Mouse (Mus musculus): ENCODE results near the gene Mtm1. TPM values are rescaled to one million over a fixed set of nuclear protein-coding genes. Genes with fewer than 3 reads are reported as not detected.

Mtm1 gene
- total RNA-seq (2015) (27.0 and 31.6 TPM in 2 replicates), total RNA-seq (2017) (32.1 and 38.2 TPM in 2 replicates)

DNA sequence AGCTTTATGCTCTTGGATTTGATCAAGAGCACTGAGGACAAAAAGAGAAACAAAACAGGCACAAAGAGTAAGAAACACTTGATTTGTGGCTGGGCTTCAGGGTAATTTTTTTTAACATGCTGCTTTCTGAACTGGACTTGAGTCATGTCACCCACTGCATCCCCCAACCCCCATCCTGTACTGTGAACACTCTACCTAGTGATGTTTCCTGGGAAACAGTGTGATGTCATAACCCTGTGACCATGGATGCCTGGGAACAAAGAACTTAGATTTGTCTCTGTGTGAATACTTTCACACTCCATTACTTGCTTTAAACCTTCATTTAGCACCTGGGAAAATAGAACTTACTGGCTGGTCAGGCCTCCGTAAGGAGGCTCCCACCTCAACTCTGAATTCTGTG is at the start of gene Mtm1:
Gene Mtm1 (plus strand): TSS at position 301 of the 400 bp plus-strand sequence.
- no peak for ATAC-seq (replicated peaks; ENCODE audit: poor library complexity)

DNA sequence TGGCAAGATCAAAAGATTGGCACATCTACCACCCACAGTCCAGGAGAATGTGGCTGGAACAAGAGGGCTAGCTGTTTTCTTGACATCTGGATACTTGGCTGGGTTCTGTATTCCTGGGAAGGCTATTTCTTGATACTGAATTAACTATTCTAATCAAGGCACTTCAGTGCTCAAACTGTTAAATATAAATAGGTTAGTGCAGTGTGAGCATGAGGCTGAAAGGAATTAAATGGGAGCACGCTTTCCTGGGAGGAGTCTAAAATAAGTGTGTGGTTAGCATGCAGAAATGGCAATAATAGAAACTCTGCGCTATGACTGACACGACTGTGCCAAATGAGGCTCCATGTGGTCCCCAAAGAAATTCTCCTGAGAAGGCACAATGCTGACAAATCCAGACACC is 29.0 kb upstream of the Mtm1 start:
- ATAC-seq (replicated peaks; ENCODE audit: poor library complexity) = no peak

DNA sequence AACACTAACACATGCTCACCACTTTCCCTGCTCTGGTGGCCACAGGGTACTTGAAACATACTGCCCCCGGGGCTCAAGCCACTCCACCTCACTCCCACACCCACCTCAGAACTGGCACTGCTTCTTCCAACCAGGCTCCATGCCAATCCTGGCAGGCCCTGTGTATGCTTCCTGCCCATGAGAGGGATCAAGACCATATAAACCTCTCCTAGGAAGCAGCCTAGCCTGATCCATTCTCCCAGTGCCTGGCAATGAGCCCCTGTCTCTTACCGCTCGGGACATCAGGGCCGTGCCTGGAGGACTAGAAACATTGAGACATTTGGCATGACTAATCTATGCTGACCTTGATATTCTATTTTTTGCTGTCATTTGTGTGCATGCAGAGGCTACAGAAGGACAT is 26.9 kb upstream of the Mtm1 start:
- ATAC-seq (replicated peaks; ENCODE audit: poor library complexity) = no peak

DNA sequence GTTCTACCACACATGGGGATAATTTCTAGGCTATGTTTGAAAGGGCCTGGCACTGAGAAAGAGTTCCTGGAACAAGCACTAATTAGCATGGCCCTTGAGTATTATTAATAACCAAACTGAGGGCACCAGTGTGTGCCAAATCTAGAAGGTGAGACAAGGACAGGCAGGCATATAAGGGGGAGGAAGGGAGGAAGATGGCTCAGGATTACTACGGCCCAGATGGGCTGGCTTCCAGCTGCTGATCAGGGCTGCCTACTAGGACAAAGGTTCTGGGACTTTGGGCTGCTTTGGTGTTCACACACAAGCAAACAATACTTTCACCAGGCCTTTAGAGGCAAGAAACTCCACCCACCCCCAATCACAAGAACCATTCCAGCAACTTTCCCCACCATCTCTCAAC is 24.2 kb upstream of the Mtm1 start:
- ATAC-seq (replicated peaks; ENCODE audit: poor library complexity) = no peak

DNA sequence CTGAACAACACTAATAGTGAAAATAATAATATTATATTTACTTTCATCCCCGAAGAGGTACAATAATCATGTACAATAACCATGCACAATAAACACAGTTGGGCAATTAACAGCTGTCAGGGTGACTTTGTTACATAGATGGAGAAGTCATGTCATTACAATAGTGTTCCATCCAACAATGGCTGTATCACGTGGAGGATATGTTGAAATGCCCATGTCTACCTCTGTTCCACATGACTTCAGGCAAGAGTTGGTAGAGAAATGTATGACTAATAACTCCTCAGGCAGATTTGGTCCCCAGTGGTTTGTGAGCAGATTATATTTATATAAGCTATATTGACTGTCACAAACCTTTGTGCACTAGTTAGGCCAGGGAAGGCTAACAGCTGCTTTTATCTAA is 5.8 kb upstream of the Mtm1 start:
- ATAC-seq (replicated peaks; ENCODE audit: poor library complexity) = peak; percentile 53

DNA sequence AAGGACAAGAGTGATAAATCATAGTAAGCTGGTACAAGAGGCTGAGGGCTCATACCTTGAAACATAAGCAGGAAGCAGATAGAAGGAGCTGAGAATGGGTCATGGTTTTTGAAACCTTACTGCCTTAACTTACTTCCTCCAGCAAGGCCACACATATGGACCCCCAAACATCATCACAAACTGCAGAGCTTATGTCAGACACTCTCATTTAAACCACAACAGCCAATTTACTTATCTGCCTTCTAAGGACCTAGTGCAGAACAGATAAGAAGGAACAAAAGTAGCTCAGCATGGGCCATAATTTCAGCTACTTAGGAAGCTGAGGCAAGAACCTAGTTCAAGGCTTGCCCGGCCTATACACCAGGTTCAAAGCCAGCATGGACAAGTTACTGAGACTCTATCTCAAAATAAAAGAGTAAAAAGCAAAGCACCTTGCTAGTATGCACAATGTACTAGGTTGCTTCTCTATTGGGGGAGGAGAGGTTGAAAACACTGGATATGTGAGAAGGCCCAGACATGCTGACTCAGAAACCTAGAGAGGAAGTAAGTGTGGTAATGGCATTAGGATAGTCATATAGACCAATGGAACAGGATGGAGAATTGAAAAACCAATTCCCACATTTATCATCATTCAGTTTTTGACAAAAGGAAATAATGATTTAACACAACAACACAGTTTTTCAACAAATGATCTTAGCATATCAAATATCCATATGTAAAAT is 4.6 kb upstream of the Mtm1 start:
- ATAC-seq (replicated peaks; ENCODE audit: poor library complexity) = peak; percentile 89

DNA sequence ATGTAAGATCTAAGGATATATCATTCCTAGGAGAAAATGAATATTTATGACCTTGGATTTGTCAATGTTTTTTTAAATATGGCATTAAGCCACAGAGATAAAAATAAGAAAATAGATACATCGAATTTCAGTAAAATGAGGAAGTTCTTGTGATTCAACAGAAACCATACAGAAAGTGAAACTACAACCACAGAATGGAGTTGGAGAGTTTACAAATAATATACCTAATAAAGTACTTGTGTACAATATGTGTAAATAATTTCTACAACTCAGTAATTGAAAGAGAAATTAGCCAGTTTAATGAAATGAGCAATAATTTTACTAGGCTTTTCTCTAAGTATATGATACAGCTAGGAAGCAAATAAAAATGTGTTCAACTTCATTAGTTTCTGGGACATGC is 4.0 kb upstream of the Mtm1 start:
- peak; percentile 43; the same call in 1 of the 2 replicates for ATAC-seq (replicated peaks; ENCODE audit: poor library complexity)

DNA sequence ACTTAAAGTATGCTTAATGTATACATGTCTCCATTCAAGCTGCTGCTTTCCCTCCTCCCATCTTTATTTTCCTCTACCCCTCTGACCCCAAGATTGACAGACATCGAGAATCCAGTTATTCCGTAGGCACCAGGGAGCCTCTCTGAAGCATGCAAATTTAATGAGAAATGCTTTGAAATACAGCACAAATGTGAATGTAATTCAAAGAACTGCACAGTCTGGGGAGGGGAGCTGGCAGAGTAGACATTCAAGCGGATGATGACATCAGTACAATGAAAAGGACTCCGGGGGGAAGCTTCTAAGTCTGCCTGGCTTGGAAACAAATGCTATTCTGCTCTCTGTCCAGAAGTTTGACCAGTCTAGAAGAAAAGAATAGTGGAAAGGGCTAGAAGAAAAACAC is 2.3 kb downstream of the Mtm1 start:
- ATAC-seq (replicated peaks; ENCODE audit: poor library complexity) = no peak

DNA sequence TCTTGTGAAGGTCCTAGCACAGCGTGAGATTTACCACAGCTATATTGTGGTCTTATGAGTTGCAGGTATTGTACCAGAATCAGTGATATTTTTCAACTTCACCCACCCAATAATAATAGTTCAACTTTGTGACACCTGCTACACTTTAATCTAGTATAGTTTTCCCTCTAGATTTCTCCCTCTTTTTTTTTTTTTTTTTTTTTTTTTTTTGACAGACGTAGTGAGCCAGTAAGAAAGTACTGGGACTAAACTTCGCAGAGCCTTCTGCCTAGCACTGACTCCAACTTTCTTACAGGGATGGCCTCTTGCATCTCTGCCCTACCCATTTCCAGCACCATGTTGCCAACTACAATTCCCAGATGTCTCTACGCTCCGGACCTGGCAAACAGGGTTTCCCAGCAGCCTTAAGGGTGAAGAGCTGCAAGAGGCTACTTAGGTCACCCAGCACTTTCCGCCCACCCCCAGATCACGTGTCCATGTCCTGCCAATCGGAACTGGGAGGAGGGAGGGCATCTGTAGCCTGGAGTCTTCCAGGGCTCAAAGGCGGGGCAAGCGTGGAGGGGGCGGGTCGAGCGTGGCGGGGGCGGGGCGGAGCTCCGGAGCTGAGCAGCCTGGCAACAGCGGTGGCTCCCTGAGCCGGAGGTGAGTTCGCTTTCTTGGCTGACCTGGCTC is 4.0 kb downstream of the Mtm1 start:
- ATAC-seq (replicated peaks; ENCODE audit: poor library complexity) = peak; percentile 93

DNA sequence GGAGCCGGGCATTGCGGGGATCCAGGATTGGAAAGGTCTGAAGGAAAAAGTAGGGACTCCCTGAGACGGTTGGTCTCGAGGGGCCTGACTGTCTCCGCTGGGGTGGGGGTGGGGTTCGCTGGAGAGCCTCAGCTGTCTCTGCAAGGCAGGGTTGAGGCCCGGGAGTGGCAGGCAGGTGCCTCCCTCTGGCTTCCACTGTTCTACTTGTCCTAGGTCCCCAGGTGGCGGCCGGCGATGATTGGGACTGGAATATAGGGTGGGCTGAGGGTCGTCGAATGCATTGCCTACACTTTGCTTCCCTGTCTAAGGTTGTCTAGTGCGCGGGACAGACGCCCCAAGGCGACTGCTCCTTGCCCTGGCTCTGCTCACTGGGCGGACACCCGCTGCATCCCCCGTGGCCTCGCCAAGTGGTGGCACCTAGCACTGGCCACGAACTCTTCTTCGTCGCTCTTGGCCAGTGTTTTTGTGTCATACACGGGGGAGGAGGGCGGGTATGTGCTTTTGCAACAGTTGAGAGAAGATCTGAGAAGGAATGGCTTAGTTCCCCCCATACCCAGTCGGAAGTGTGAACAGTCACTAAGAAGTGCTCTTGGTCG is 4.6 kb downstream of the Mtm1 start:
- peak; percentile 55 for ATAC-seq (replicated peaks; ENCODE audit: poor library complexity)

DNA sequence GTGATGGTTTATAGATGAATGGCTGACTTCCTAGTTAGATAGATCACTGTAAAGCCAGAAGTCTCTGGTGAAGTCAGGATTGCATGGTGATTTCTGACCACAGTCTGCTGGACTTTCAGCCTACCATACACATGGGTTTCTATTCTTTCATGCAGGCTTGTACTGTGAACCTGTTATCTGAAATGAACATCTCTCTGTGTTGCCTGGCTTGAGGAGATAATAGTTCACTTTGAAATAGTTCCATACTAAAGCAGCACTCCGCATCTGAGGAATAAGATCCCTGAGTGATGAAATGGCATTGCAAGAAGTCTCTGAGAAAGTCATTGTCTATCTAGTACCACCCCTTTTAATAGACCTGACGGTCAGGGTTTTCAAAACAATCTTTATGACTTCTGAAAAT is 6.3 kb downstream of the Mtm1 start:
- ATAC-seq (replicated peaks; ENCODE audit: poor library complexity) = no peak

DNA sequence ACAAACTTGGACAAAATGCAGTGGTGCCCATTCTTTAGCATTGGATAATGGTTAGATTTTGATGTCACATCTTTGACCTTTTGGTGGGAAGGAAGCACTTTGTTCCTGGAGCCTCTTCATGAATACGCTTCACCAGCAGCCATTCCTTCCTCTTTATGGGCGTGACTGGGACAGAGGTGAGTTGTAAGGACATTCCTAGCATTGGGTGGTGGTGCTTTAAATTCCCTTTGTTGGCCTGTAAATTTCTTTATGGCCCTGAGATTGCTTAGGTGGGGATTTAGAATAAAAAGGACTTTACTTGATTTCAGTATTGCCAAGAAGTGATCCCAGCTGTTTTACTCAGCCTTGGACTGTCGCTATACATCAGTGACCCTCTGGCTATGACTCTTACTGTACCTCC is 8.3 kb downstream of the Mtm1 start:
- ATAC-seq (replicated peaks; ENCODE audit: poor library complexity) = no peak

DNA sequence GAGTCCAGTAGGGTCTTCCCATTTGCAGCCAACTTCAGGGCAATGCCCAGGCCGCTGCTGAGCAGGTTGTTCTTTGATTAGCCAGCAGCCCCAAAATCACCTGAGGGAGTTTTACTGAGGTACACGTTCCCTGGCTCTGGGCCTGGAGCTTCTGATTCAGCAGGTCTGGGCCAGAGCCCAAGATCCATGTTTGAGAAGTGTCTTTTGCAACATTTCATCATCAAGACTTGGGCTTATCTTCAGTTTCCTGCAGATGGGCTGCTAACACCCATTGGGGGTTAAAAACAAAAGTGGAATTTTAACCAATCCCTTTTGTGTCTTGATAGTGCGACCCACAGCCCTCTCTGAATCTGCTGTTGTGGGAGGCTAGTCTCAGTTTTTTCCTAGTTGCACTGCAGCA is 10.3 kb downstream of the Mtm1 start:
- ATAC-seq (replicated peaks; ENCODE audit: poor library complexity) = peak; percentile 60

DNA sequence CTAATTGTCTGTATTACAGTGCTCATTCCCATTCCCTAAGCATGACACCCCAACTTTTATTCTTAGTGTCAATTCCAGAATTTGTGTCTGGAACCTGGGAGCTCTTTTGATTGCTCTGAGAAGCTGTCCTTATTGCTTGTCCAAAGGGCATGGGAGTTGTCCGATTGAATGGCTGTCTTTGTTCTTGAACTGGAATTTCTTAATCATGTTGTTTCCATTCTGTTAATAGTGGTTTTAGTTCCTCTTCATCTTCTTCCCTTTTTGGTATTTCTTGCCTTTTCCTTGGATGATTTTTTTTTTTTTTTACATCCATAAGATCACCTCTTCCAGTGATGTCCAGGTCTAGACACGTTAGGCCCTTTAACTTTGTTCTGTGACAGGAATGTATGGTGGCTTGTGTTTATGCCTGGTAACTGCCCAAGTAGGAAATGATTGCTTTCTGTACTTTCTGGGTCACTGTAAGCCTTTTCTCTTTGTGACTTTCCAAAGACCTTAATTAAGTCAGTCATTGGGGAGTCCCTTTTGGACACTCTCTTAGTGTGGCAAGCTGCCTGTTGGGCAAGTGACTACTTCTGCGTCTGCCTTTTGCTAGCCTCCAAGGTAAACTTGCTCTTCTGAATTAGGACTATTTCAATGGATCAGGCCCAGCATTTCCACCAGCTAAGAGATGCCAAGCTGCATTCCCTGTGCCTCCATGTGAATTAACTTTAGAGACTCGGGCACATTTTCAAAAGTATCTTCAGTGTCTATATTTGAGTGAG is 12.3 kb downstream of the Mtm1 start:
- peak; percentile 65 for ATAC-seq (replicated peaks; ENCODE audit: poor library complexity)

DNA sequence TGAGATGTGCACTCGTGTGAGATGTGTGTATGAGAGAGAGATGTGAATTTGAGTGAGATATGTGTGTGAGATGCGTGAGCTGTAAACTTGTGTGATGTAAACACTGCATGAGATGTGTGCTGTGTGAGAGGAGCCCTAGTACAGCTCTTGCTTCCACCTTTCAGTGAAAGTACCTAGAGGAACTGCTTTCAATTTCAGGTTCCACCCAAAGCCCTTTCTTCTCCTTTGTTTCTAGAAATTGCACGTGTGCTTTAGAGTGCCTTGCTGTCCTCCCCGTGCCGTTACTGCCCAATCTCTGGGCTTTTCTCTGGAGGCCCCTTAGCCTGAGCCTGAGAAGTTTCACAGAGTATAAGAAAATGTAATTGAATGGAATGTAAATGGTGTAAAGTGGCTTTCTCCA is 16.3 kb downstream of the Mtm1 start:
- ATAC-seq (replicated peaks; ENCODE audit: poor library complexity) = no peak

DNA sequence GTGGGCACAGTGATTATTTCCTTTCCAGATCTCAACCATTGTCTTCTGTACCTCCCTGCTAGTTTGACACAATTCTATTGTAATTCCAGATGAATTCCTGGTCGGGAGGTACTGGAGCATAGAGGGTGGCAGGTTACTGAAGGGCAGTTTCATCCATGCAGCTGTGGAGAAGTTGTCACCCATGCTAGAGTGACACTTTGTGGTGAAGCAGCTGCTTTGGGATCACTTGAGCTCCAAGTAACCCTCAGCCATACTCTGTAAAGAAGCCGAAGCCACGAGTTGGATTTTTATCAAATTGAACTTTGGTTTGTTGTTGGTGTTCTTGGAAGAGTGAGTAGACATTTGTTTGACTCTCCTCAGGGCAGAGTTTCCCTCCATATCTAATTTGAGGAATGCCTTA is 17.6 kb downstream of the Mtm1 start:
- no peak for ATAC-seq (replicated peaks; ENCODE audit: poor library complexity)

DNA sequence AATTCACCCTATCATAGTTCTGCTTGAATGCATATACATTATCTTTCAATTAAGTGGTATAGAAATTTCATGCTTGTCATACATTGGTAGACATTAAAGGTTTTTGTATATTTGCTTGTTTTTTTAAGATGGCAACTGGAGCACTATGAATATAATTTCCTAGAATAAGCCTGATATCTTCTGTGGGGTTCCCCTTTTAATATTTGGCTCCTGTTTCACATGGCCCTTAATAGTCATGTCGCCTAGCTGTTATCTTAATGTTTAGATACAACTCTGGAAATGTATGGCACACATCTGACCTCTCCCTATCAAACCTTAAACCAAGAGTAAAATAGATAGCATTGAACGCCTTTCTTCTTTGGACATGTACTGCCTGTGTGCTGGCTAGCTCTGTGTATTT is 20.3 kb downstream of the Mtm1 start:
- no peak for ATAC-seq (replicated peaks; ENCODE audit: poor library complexity)

DNA sequence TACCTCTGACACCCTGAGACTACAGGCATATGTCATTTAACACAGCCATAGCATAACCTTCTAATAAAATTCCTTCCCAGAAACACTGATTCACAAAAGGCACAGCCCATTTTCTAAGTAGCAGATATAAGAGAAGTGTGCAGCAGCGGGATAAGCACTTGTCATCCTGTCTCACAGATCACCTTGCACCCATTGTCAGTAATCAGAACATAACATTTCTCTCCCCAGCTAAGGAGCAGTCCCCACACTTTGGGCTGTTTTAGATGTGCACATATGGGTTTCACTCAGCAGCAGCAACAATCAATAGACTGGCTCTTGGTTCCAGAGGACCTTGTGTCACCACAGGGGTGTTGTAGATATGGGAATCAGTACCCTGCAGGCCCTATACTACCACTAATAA is 45.9 kb downstream of the Mtm1 start:
- no peak for ATAC-seq (replicated peaks; ENCODE audit: poor library complexity)

DNA sequence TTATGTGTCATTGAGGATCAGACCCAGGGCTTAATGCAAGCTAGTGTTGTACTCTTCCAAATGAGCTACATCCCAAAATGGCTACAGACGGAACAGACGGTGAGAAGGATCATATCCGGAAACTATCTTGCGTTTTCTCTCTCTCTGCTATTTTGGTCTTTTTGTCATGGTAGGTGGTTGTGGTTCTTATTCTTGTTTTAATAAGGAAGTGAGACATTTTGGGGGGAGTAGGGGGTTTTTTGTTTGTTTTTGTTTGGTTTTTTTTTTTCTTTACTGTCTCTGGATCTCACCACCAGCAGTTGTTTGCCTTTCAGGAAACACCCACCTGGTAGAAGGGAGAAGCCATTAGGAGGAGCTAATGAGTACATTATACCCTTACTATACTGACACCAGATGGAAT is 50.3 kb downstream of the Mtm1 start:
- ATAC-seq (replicated peaks; ENCODE audit: poor library complexity) = no peak

DNA sequence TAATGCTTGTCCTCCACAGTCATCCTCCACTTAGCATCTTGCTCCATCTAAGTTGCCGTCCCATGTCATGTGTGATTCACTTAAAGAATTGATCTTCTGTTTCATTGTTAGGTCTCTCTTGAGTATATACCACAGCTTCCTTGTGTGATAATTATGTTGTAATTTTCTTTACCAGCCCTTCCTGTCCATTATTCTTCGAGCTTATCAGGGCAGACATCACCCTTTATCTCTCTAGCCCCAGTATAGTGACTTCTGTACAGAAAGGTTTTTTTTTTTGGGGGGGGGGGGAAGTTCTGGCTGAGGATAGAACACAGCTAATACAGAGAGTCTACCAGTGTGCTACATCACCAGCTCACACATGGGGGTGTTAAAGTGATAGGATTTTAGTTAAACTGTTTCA is 53.7 kb downstream of the Mtm1 start:
- ATAC-seq (replicated peaks; ENCODE audit: poor library complexity) = no peak

DNA sequence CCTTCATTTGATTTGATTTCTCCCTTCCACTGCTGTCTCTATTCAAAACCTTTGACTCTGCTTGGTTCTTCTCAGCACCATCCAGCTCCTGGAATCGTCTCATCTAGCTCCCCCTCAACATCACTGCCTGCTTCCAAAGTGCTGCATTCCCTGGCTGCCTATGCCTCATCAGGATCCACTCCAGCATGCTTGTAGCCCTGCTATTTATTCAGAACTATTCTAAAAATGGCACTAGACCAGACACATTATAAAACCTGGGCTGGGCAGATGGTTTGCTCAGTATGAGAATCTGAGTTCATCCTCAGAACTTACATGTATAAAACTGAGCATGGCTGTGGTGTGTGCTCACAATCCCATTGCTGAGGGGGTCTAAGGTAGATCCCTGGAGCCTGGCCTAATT is 58.4 kb downstream of the Mtm1 start:
- ATAC-seq (replicated peaks; ENCODE audit: poor library complexity) = no peak

DNA sequence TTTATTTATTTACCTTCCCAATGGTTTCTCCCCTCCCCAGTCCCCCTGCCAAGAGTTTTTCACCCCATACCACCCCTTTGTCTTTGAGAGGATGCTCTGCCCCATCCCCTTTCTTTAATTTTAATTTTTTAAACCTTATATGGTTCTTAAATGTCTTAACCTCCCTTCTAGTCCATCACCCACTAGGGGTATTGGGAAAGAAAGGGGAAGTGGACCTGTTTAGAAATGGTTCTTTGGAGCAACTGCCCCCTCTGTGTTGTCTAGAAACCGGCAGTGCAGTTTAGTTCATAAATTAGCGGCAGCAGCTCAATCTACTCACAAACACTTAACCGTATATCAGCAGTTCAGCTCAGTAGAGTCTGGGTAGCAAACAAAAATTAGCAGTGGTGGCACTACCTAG is 63.6 kb downstream of the Mtm1 start:
- ATAC-seq (replicated peaks; ENCODE audit: poor library complexity) = peak; percentile 72
